Mouse (Mus musculus) MEL (cell line): ENCODE measurements at regions not wholly inside any gene's neighbourhood (a gene's known extent, or its start where the extent isn't known, plus 50 kb on each side); places are given as distances from the start of the nearest gene placed in this dataset.
A peak's percentile ranks its signal among the peaks of the same experiment; 100 is the strongest.

Experiments
- DNase-seq: peaks from one replicate; pipeline ENCODE4 v3.0.0; 2011; ENCODE audit warnings: low read depth, low spot score
- H3K27ac ChIP-seq: 2 replicates; pipeline ENCODE4 v1.5.1; 2012; ENCODE audit warnings: low read depth, mild to moderate bottlenecking, control low read depth, low read length, moderate library complexity; ENCODE audit not compliant: control insufficient read depth
- H3K27me3 ChIP-seq, 2 experiments: fragments of 150-350 bp in 1 of 2; sonication (generic) in 1 of 2; 2 replicates each; pipeline ENCODE4 v1.6.1; 2012; ENCODE audit warnings: low read length in 2 of 2, mild to moderate bottlenecking in 2 of 2, improper control_type of control experiment in 1 of 2, moderate library complexity in 1 of 2; ENCODE audit not compliant: insufficient read depth in 2 of 2, control insufficient read depth in 1 of 2
- H3K36me3 ChIP-seq, 2 experiments: 2 replicates each; pipeline ENCODE4 v1.6.1; 2012 to 2014; ENCODE audit warnings: low read length in 2 of 2, improper control_type of control experiment in 1 of 2, inconsistent platforms in 1 of 2, mild to moderate bottlenecking in 1 of 2; ENCODE audit not compliant: insufficient read depth in 2 of 2, control insufficient read depth in 1 of 2
- H3K4me1 ChIP-seq, 2 experiments: fragments of 150-350 bp in 1 of 2; sonication (generic) in 1 of 2; 2 replicates each; pipeline ENCODE4 v1.6.1; 2012; ENCODE audit warnings: low read length in 2 of 2, improper control_type of control experiment in 1 of 2, mild to moderate bottlenecking in 1 of 2; ENCODE audit not compliant: insufficient read depth in 2 of 2, control insufficient read depth in 1 of 2
- H3K4me3 ChIP-seq, 2 experiments: fragments of 150-350 bp in 1 of 2; sonication (generic) in 1 of 2; 2 replicates each; pipeline ENCODE4 v1.5.1; 2012; ENCODE audit warnings: low read depth in 2 of 2, low read length in 2 of 2, mild to moderate bottlenecking in 2 of 2, moderate library complexity in 2 of 2, control low read depth in 1 of 2, improper control_type of control experiment in 1 of 2; ENCODE audit not compliant: control insufficient read depth in 1 of 2, insufficient read depth in 1 of 2
- H3K79me2 ChIP-seq: 2 replicates; pipeline ENCODE4 v1.6.1; 2012; ENCODE audit warnings: mild to moderate bottlenecking, low read length, moderate library complexity; ENCODE audit not compliant: control insufficient read depth, poor library complexity, insufficient read depth
- H3K9ac ChIP-seq: 2 replicates; pipeline ENCODE4 v1.6.1; 2012; ENCODE audit warnings: low read depth, mild to moderate bottlenecking, control low read depth, low read length, moderate library complexity; ENCODE audit not compliant: control insufficient read depth, poor library complexity, severe bottlenecking
- H3K9me3 ChIP-seq: fragments of 150-350 bp; sonication (generic); replicated peaks from 2 replicates; pipeline ENCODE4 v1.6.1; 2012; ENCODE audit warnings: mild to moderate bottlenecking, low read length, improper control_type of control experiment, moderate library complexity; ENCODE audit not compliant: insufficient read depth
- CTCF ChIP-seq, 3 experiments: IDR thresholded peaks in 2 of 3; conservative IDR thresholded peaks in 1 of 3; 2 replicates each; pipeline ENCODE4 v1.5.1; 2011 to 2012; ENCODE audit warnings: low read length in 3 of 3, low read depth in 2 of 3, mild to moderate bottlenecking in 2 of 3, improper control_type of control experiment in 1 of 3, inconsistent platforms in 1 of 3, mixed read lengths in 1 of 3, moderate library complexity in 1 of 3; ENCODE audit not compliant: control insufficient read depth in 1 of 3, insufficient read depth in 1 of 3, poor library complexity in 1 of 3, severe bottlenecking in 1 of 3
- ELF1 ChIP-seq: IDR thresholded peaks from 2 replicates; pipeline ENCODE4 v1.6.1; 2014; ENCODE audit warnings: low read depth, mild to moderate bottlenecking, inconsistent platforms, low read length, improper control_type of control experiment, moderate library complexity
- EP300 ChIP-seq, 2 experiments: IDR thresholded peaks; 2 replicates each; pipeline ENCODE4 v1.6.1; 2011; ENCODE audit warnings: improper control_type of control experiment in 2 of 2, low read length in 2 of 2, low read depth in 1 of 2, mild to moderate bottlenecking in 1 of 2
- ETS1 ChIP-seq: IDR thresholded peaks from 2 replicates; pipeline ENCODE4 v1.6.1; 2012; ENCODE audit warnings: low read depth, mild to moderate bottlenecking, inconsistent platforms, low read length, improper control_type of control experiment, moderate library complexity
- MYB ChIP-seq: IDR thresholded peaks from 2 replicates; pipeline ENCODE4 v1.6.1; 2011; ENCODE audit warnings: mild to moderate bottlenecking, low read depth, low read length, improper control_type of control experiment
- MYC ChIP-seq: IDR thresholded peaks from 2 replicates; pipeline ENCODE4 v1.6.1; 2011; ENCODE audit warnings: low read depth, mild to moderate bottlenecking, low read length, improper control_type of control experiment, moderate library complexity
- NRF1 ChIP-seq: IDR thresholded peaks from 2 replicates; pipeline ENCODE4 v1.6.1; 2014; ENCODE audit warnings: low read depth, mild to moderate bottlenecking, inconsistent platforms, low read length, improper control_type of control experiment, moderate library complexity; ENCODE audit not compliant: poor library complexity, insufficient read depth, severe bottlenecking
- POLR2AphosphoS2 ChIP-seq: IDR thresholded peaks from 2 replicates; pipeline ENCODE4 v1.6.1; 2011; ENCODE audit warnings: low read length, improper control_type of control experiment
- POLR2AphosphoS5 ChIP-seq: IDR thresholded peaks from 2 replicates; pipeline ENCODE4 v1.6.1; 2012; ENCODE audit warnings: low read depth, borderline replicate concordance, mild to moderate bottlenecking, inconsistent platforms, low read length, moderate library complexity, mixed read lengths
- RAD21 ChIP-seq: IDR thresholded peaks from 2 replicates; pipeline ENCODE4 v1.6.1; 2011; ENCODE audit warnings: mild to moderate bottlenecking, low read depth, low read length, improper control_type of control experiment
- SMC3 ChIP-seq: IDR thresholded peaks from 2 replicates; pipeline ENCODE4 v1.6.1; 2011; ENCODE audit warnings: low read depth, low read length, improper control_type of control experiment
- TAL1 ChIP-seq: IDR thresholded peaks from 2 replicates; pipeline ENCODE4 v1.6.1; 2012; ENCODE audit warnings: mild to moderate bottlenecking, inconsistent platforms, low read length, moderate library complexity, mixed read lengths
- USF2 ChIP-seq, 2 experiments: IDR thresholded peaks; 2 replicates each; pipeline ENCODE4 v1.6.1; 2011 to 2012; ENCODE audit warnings: improper control_type of control experiment in 2 of 2, low read length in 2 of 2, borderline replicate concordance in 1 of 2, inconsistent platforms in 1 of 2, low read depth in 1 of 2, mild to moderate bottlenecking in 1 of 2; ENCODE audit not compliant: insufficient read depth in 1 of 2
- ZC3H11A ChIP-seq: IDR thresholded peaks from 2 replicates; pipeline ENCODE4 v1.6.1; 2012; ENCODE audit warnings: low read depth, mild to moderate bottlenecking, inconsistent platforms, low read length, improper control_type of control experiment
- ZKSCAN1 ChIP-seq: IDR thresholded peaks from 2 replicates; pipeline ENCODE4 v1.6.1; 2012; ENCODE audit warnings: low read depth, mild to moderate bottlenecking, inconsistent platforms, low read length, improper control_type of control experiment, moderate library complexity
- ZNF384 ChIP-seq: IDR thresholded peaks from 2 replicates; pipeline ENCODE4 v1.6.1; 2012; ENCODE audit warnings: low read depth, mild to moderate bottlenecking, inconsistent platforms, low read length, improper control_type of control experiment

DNA sequence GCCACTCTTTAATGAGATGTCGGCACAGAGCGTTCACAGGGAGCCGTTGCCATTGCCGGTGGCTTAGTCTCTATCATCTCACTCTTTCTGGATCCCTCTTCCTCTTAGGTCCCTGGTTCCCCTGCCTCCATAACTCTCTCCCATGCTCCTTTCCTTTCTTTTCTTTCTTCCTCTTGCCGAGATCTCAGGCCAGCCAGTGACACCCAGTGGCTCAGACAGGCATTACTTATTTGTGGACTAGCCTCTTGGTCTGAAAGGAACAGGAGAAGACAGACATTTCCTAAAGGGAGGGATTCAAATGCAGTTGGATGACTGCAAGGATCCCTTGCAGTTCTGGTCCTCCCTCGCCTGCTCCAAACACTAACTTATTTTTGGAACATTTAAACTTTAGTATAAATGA, 180.5 kb upstream of the Ado start:
- peak; percentile 24 for DNase-seq
- no peaks in the 10 kb centered on the region for H3K79me2 ChIP-seq
- no peaks in the 10 kb centered on the region for H3K36me3 ChIP-seq
- no peak overlapping the region for H3K9ac ChIP-seq
- no peak overlapping the region for H3K4me3 ChIP-seq
- no peaks in the 10 kb centered on the region for H3K4me1 ChIP-seq
- no peak for TF ChIP-seq POLR2AphosphoS2
- no peak for TF ChIP-seq EP300 (IDR thresholded peaks at IDR 0.05; ENCODE audit: low read depth in 1 of 2, low read length in 2 of 2)
- no peak for TF ChIP-seq ZKSCAN1
- no peak for TF ChIP-seq MYB
- peak; percentile 71 for TF ChIP-seq RAD21
- TF ChIP-seq TAL1, result no peak
- no peak for TF ChIP-seq ETS1
- TF ChIP-seq POLR2AphosphoS5, result no peak
- peak; percentile 38 for TF ChIP-seq ZC3H11A
- TF ChIP-seq CTCF (IDR thresholded peaks at IDR 0.05 in 2 of 3, conservative IDR thresholded peaks at IDR 0.05 in 1 of 3; ENCODE audit: control insufficient read depth in 1 of 3, insufficient read depth in 1 of 3, low read depth in 2 of 3, low read length in 3 of 3, poor library complexity in 1 of 3, severe bottlenecking in 1 of 3), result peak; percentile 21 to 68 (median 65); a peak in 5 of 6 replicates
- TF ChIP-seq ELF1, result no peak
- TF ChIP-seq USF2 (IDR thresholded peaks at IDR 0.05; ENCODE audit: borderline replicate concordance in 1 of 2, insufficient read depth in 1 of 2, low read depth in 1 of 2, low read length in 2 of 2), result no peak
- peak; percentile 70 for TF ChIP-seq SMC3
- H3K27me3 ChIP-seq, result no peaks in the 10 kb centered on the region
- H3K9me3 ChIP-seq, result no peaks in the 10 kb centered on the region
- no peak overlapping the region for H3K27ac ChIP-seq

DNA sequence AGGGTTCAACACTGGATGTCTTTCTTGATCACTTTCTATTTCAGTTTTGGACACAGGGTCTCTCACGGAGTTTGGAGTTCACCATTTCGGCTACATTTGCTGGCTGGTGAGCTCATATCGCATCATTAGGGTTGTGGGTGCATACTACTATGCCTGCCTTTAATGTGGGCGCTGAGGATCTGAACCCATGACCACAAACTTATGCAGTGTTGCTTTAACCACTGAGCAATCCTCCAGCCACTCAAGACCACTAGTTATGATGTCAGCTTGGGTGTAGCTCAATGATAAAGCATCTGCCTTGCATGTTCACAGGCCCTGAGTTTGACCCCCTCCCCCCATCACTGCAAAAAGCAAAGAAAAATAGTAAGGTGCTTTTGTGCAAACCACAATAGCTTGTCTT, 178.8 kb upstream of the Ado start:
- Histone ChIP-seq H3K9me3 (no peaks in the 10 kb centered on the region), H3K27ac (no peak overlapping the region), H3K9ac (no peak overlapping the region), H3K36me3 (no peaks in the 10 kb centered on the region), H3K79me2 (no peaks in the 10 kb centered on the region), H3K4me1 (no peaks in the 10 kb centered on the region), H3K4me3 (no peak overlapping the region), H3K27me3 (no peaks in the 10 kb centered on the region)
- TF ChIP-seq EP300 (IDR thresholded peaks at IDR 0.05; ENCODE audit: low read depth in 1 of 2, low read length in 2 of 2), result no peak
- no peak for TF ChIP-seq MYC
- no peak for TF ChIP-seq ZNF384
- no peak for TF ChIP-seq NRF1
- no peak for DNase-seq
